Mouse (Mus musculus): ENCODE measurements at regions not wholly inside any gene's neighbourhood (a gene's known extent, or its start where the extent isn't known, plus 50 kb on each side); places are given as distances from the start of the nearest gene placed in this dataset.

- no peak for DNase-seq (ENCODE audit: low read depth, low spot score)
These were observed 1354.4 kb downstream of the Gsdmc2 start for GRCm38 (mm10) chr15:62490548-62490947.

- DNase-seq (ENCODE audit: low read depth, low spot score) = no peak
These were observed 1358.4 kb downstream of the Gsdmc2 start for GRCm38 (mm10) chr15:62486540-62486939.

GRCm38 (mm10) chr15:62484350-62484749, 1360.6 kb downstream of the Gsdmc2 start:
- DNase-seq (ENCODE audit: low read depth, low spot score) = no peak

GRCm38 (mm10) chr15:62483534-62483933, 1361.4 kb downstream of the Gsdmc2 start:
- DNase-seq (ENCODE audit: low read depth, low spot score) = no peak

GRCm38 (mm10) chr15:62482357-62482756, 1362.6 kb downstream of the Gsdmc2 start:
- no peak for DNase-seq (ENCODE audit: low read depth, low spot score)

- no peak for DNase-seq (ENCODE audit: low read depth, low spot score)
These were observed 1367.2 kb downstream of the Gsdmc2 start for GRCm38 (mm10) chr15:62477779-62478178.

- no peak for DNase-seq (ENCODE audit: low read depth, low spot score)
These were observed 1368.5 kb downstream of the Gsdmc2 start for GRCm38 (mm10) chr15:62476452-62476851.

- no peak for DNase-seq (ENCODE audit: low read depth, low spot score)
These were observed 1374.2 kb downstream of the Gsdmc2 start for GRCm38 (mm10) chr15:62470683-62471331.

GRCm38 (mm10) chr15:62468076-62468475, 1376.9 kb downstream of the Gsdmc2 start:
- DNase-seq (ENCODE audit: low read depth, low spot score) = no peak

GRCm38 (mm10) chr15:62466856-62467255, 1378.1 kb downstream of the Gsdmc2 start:
- DNase-seq (ENCODE audit: low read depth, low spot score) = no peak

- DNase-seq (ENCODE audit: low read depth, low spot score) = no peak
These were observed 1379.7 kb downstream of the Gsdmc2 start for GRCm38 (mm10) chr15:62465026-62465839.

GRCm38 (mm10) chr15:62462698-62463097, 1382.3 kb downstream of the Gsdmc2 start:
- no peak for DNase-seq (ENCODE audit: low read depth, low spot score)

- no peak for DNase-seq (ENCODE audit: low read depth, low spot score)
These were observed 1383.5 kb downstream of the Gsdmc2 start for GRCm38 (mm10) chr15:62461398-62462051.

- DNase-seq (ENCODE audit: low read depth, low spot score) = no peak
These were observed 1384.3 kb downstream of the Gsdmc2 start for GRCm38 (mm10) chr15:62460724-62461123.

- no peak for DNase-seq (ENCODE audit: low read depth, low spot score)
These were observed 1384.9 kb downstream of the Gsdmc2 start for GRCm38 (mm10) chr15:62460026-62460607.

GRCm38 (mm10) chr15:62457990-62458389, 1387.0 kb downstream of the Gsdmc2 start:
- no peak for DNase-seq (ENCODE audit: low read depth, low spot score)

GRCm38 (mm10) chr15:62457051-62457664, 1387.8 kb downstream of the Gsdmc2 start:
- DNase-seq (ENCODE audit: low read depth, low spot score) = no peak

- DNase-seq (ENCODE audit: low read depth, low spot score) = no peak
These were observed 1389.0 kb downstream of the Gsdmc2 start for GRCm38 (mm10) chr15:62456020-62456419.

- no peak for DNase-seq (ENCODE audit: low read depth, low spot score)
These were observed 1396.9 kb downstream of the Gsdmc2 start for GRCm38 (mm10) chr15:62448116-62448515.

- no peak for DNase-seq (ENCODE audit: low read depth, low spot score)
These were observed 1405.8 kb downstream of the Gsdmc2 start for GRCm38 (mm10) chr15:62439211-62439610.

- DNase-seq (ENCODE audit: low read depth, low spot score) = no peak
These were observed 1408.3 kb downstream of the Gsdmc2 start for GRCm38 (mm10) chr15:62436631-62437030.
